Mouse (Mus musculus) hindbrain, postnatal 0 days (tissue): ENCODE data around the gene 4921507P07Rik. TPM values are rescaled to one million over a fixed set of nuclear protein-coding genes. Genes with fewer than 3 reads are reported as not detected.
"Not testable (repeated sequence)": the region's sequence is repeated elsewhere in the genome, so short reads cannot be mapped to it uniquely, and the experiment has no call there.

Source experiments
- ATAC-seq: fragments of 200-750 bp; cut with Nextera tagmentation; 2 replicates; pipeline ENCODE4 v1.8.0; 2017; ENCODE audit warnings: mild to moderate bottlenecking, moderate TSS enrichment, moderate library complexity
- DNase-seq: peaks from one replicate; pipeline ENCODE4 v3.0.0-alpha.2; 2015; ENCODE audit warnings: low spot score
- H3K27ac ChIP-seq: fragments of 300-500 bp; sonication (generic); 2 replicates; pipeline ENCODE4 v1.5.1; 2014; ENCODE audit warnings: mild to moderate bottlenecking
- H3K27me3 ChIP-seq: fragments of 300-500 bp; sonication (generic); 2 replicates; pipeline ENCODE4 v1.6.1; 2014; ENCODE audit warnings: low read length, mixed read lengths; ENCODE audit not compliant: insufficient read depth
- H3K36me3 ChIP-seq: fragments of 300-500 bp; sonication (generic); 2 replicates; pipeline ENCODE4 v1.6.1; 2014; ENCODE audit warnings: low read length, mixed read lengths; ENCODE audit not compliant: insufficient read depth
- H3K4me1 ChIP-seq: fragments of 300-500 bp; sonication (generic); 2 replicates; pipeline ENCODE4 v1.6.1; 2014; ENCODE audit warnings: antibody characterized with exemption, low read length, mixed read lengths; ENCODE audit not compliant: insufficient read depth
- H3K4me2 ChIP-seq: fragments of 300-500 bp; sonication (generic); 2 replicates; pipeline ENCODE4 v1.6.1; 2014; ENCODE audit warnings: low read depth, mild to moderate bottlenecking, low read length, moderate library complexity, mixed read lengths
- H3K4me3 ChIP-seq: fragments of 300-500 bp; sonication (generic); 2 replicates; pipeline ENCODE4 v1.5.1; 2014; ENCODE audit warnings: low read length
- H3K9ac ChIP-seq: fragments of 300-500 bp; sonication (generic); replicated peaks from 2 replicates; pipeline ENCODE4 v1.6.1; 2014; ENCODE audit warnings: mild to moderate bottlenecking, low read length, moderate library complexity, mixed read lengths
- H3K9me3 ChIP-seq: fragments of 300-500 bp; sonication (generic); 2 replicates; pipeline ENCODE4 v1.6.1; 2016; ENCODE audit warnings: low read length, mixed read lengths
- CTCF ChIP-seq: IDR thresholded peaks from 2 replicates; pipeline ENCODE4 v1.5.1; 2016; ENCODE audit warnings: antibody characterized with exemption, control low read depth, low read depth
- WGBS: fragments of 180-500 bp; shearing (Covaris S2); extraction: QIAGEN DNeasy Blood & Tissue Kit; methylation state at CpG from one replicate; pipeline ENCODE4 v1.1.7; 2014; 5-methylcytosine and 5-hydroxymethylcytosine counted together
- polyA plus RNA-seq: library from polyadenylated mRNA; unstranded; fragments of >200 nt; fragmentation: Nextera tagmentation; extraction: Ambion mirVana; gene quantifications from 2 replicates; pipeline ENCODE4 v1.2.1, GENCODE M21; 2015
- total RNA-seq: library from RNA; depleted of rRNA; stranded (reverse); fragments of >200 nt; gene quantifications from 2 replicates; pipeline ENCODE4 v1.2.3, GENCODE M21; 2014

4921507P07Rik gene
- total and polyA plus RNA-seq, 2 experiments from 2014 or later, result 2.6 to 3.1 TPM

GRCm38 (mm10) chr6:50618273-50618672, 21.8 kb upstream of the 4921507P07Rik start:
- H3K27ac ChIP-seq, H3K9ac ChIP-seq, H3K36me3 ChIP-seq, H3K4me1 ChIP-seq, H3K4me3 ChIP-seq, H3K9me3 ChIP-seq, ATAC-seq, H3K4me2 ChIP-seq, H3K27me3 ChIP-seq, DNase-seq: not testable (repeated sequence)
- 94% methylated on average over 1 of the region's 1 CpGs for WGBS
- TF ChIP-seq CTCF, result peak; percentile 45

- DNase-seq (peak; percentile 38), ATAC-seq (no peak)
- TF ChIP-seq CTCF, result peak; percentile 77
- H3K9ac ChIP-seq, result no peak overlapping the region
- H3K27ac ChIP-seq, result no peak overlapping the region
- H3K27me3 ChIP-seq, result no peaks in the 10 kb centered on the region
- H3K4me3 ChIP-seq, result no peak overlapping the region
- no peaks in the 10 kb centered on the region; the same call in 1 of the 2 replicates for H3K4me1 ChIP-seq
- no peaks in the 10 kb centered on the region for H3K9me3 ChIP-seq
- WGBS, result 34% methylated on average over 4 of the region's 4 CpGs
- no peak overlapping the region for H3K4me2 ChIP-seq
- H3K36me3 ChIP-seq, result no peaks in the 10 kb centered on the region
Measured at GRCm38 (mm10) chr6:50601620-50602019, 5.2 kb upstream of the 4921507P07Rik start.

- no peak overlapping the region; the same call in 1 of the 2 replicates for H3K27ac ChIP-seq
- H3K4me1 ChIP-seq, result peaks cover 3% of the 10 kb centered on the region; the same call in 1 of the 2 replicates
- no peaks in the 10 kb centered on the region for H3K27me3 ChIP-seq
- H3K4me2 ChIP-seq, result no peak overlapping the region
- no peak overlapping the region for H3K4me3 ChIP-seq
- no peak for ATAC-seq
- no peaks in the 10 kb centered on the region for H3K9me3 ChIP-seq
- peak; percentile 65 for DNase-seq
- no peaks in the 10 kb centered on the region for H3K36me3 ChIP-seq
- 29% methylated on average over 5 of the region's 5 CpGs for WGBS
- H3K9ac ChIP-seq, result no peak overlapping the region
- peak; percentile 20; the same call in 1 of the 2 replicates for TF ChIP-seq CTCF
Measured at GRCm38 (mm10) chr6:50598560-50598959, 2.1 kb upstream of the 4921507P07Rik start.

- 93% methylated on average over 2 of the region's 2 CpGs for WGBS
Measured at GRCm38 (mm10) chr6:50594372-50594771, 2.1 kb downstream of the 4921507P07Rik start.

GRCm38 (mm10) chr6:50593334-50593845, 3.0 kb downstream of the 4921507P07Rik start:
- H3K36me3 ChIP-seq, result no peaks in the 10 kb centered on the region
- H3K27me3 ChIP-seq, result no peaks in the 10 kb centered on the region
- H3K27ac ChIP-seq, result no peak overlapping the region
- H3K9me3 ChIP-seq, result no peaks in the 10 kb centered on the region
- H3K4me2 ChIP-seq, result no peak overlapping the region
- WGBS, result 67% methylated on average over 10 of the region's 10 CpGs
- DNase-seq (no peak), ATAC-seq (no peak)
- 0 out of 2 replicates have a peak, but pooled peaks cover 3% of the 10 kb centered on the region for H3K4me1 ChIP-seq
- TF ChIP-seq CTCF, result peak; percentile 49
- no peak overlapping the region for H3K9ac ChIP-seq
- H3K4me3 ChIP-seq, result no peak overlapping the region

More at GRCm38 (mm10) chr6:50594372-50594771, 2.1 kb downstream of the 4921507P07Rik start:
- Histone ChIP-seq H3K4me1 (peaks cover 3% of the 10 kb centered on the region; the same call in 1 of the 2 replicates), H3K27ac (no peak overlapping the region), H3K4me3 (no peak overlapping the region), H3K9me3 (no peaks in the 10 kb centered on the region), H3K27me3 (no peaks in the 10 kb centered on the region), H3K9ac (no peak overlapping the region), H3K4me2 (no peak overlapping the region), H3K36me3 (no peaks in the 10 kb centered on the region)
- ATAC-seq (no peak), DNase-seq (no peak)
- peak; percentile 40 for TF ChIP-seq CTCF

GRCm38 (mm10) chr6:50590234-50590633, 6.2 kb downstream of the 4921507P07Rik start:
- DNase-seq, result no peak
- 93% methylated on average over 3 of the region's 3 CpGs for WGBS

GRCm38 (mm10) chr6:50588251-50588650, 8.2 kb downstream of the 4921507P07Rik start:
- H3K27me3 ChIP-seq, result no peaks in the 10 kb centered on the region
- 89% methylated on average over 1 of the region's 1 CpGs for WGBS
- no peak overlapping the region for H3K9ac ChIP-seq
- H3K4me1 ChIP-seq, result no peaks in the 10 kb centered on the region
- ATAC-seq (no peak), DNase-seq (peak; percentile 87)
- H3K4me3 ChIP-seq, result no peak overlapping the region
- H3K27ac ChIP-seq, result no peak overlapping the region
- no peaks in the 10 kb centered on the region for H3K9me3 ChIP-seq
- no peak overlapping the region for H3K4me2 ChIP-seq
- peak; percentile 85 for TF ChIP-seq CTCF
- H3K36me3 ChIP-seq, result no peaks in the 10 kb centered on the region

More at GRCm38 (mm10) chr6:50590234-50590633, 6.2 kb downstream of the 4921507P07Rik start:
- H3K4me3 ChIP-seq, result no peak overlapping the region
- H3K9me3 ChIP-seq, result no peaks in the 10 kb centered on the region
- ATAC-seq, result no peak
- no peaks in the 10 kb centered on the region for H3K27me3 ChIP-seq
- H3K27ac ChIP-seq, result no peak overlapping the region
- no peaks in the 10 kb centered on the region for H3K36me3 ChIP-seq
- H3K4me1 ChIP-seq, result no peaks in the 10 kb centered on the region
- no peak overlapping the region for H3K9ac ChIP-seq
- H3K4me2 ChIP-seq, result no peak overlapping the region
- TF ChIP-seq CTCF, result no peak
